Mouse (Mus musculus): Measurements from ENCODE around the gene Ccdc7b.

- no peak for TF ChIP-seq CTCF (IDR thresholded peaks at IDR 0.05)
- TF ChIP-seq EP300 (IDR thresholded peaks at IDR 0.05): no peak
These were observed 64.6 kb downstream of the Ccdc7b start, which contains the start of gene Gm10999 for GRCm38 (mm10) chr8:129131561-129131960.

All from lung, postnatal 0 days (tissue).